Mouse (Mus musculus): ENCODE measurements at regions not wholly inside any gene's neighbourhood (a gene's known extent, or its start where the extent isn't known, plus 50 kb on each side); places are given as distances from the start of the nearest gene placed in this dataset.

- Histone ChIP-seq H3K4me2 (replicated peaks) (no peak overlapping the region), H3K27ac (no peak overlapping the region), H3K36me3 (no peaks in the 10 kb centered on the region), H3K4me1 (no peaks in the 10 kb centered on the region), H3K4me3 (no peak overlapping the region), H3K9me3 (replicated peaks) (no peaks in the 10 kb centered on the region), H3K27me3 (no peaks in the 10 kb centered on the region), H3K9ac (no peak overlapping the region)
- ATAC-seq (ENCODE audit: low FRiP score), result no peak
- 90% methylated on average over 5 of the region's 5 CpGs for WGBS
Observed at GRCm38 (mm10) chr6:147356570-147356969, 92.6 kb upstream of the Pthlh start.

GRCm38 (mm10) chr6:147349566-147350237 is 85.7 kb upstream of the Pthlh start:
- Histone ChIP-seq H3K4me2 (replicated peaks) (no peak overlapping the region), H3K27me3 (no peaks in the 10 kb centered on the region), H3K4me3 (no peak overlapping the region), H3K9me3 (replicated peaks) (no peaks in the 10 kb centered on the region), H3K4me1 (no peaks in the 10 kb centered on the region), H3K27ac (no peak overlapping the region), H3K36me3 (no peaks in the 10 kb centered on the region), H3K9ac (no peak overlapping the region)
- 79% methylated on average over 4 of the region's 4 CpGs for WGBS
- ATAC-seq (ENCODE audit: low FRiP score), result no peak

GRCm38 (mm10) chr6:147348621-147349020 is 84.6 kb upstream of the Pthlh start:
- no peak for ATAC-seq (ENCODE audit: low FRiP score)
- H3K36me3 ChIP-seq, result no peaks in the 10 kb centered on the region
- whole genome bisulfite sequencing, result 71% methylated on average over 3 of the region's 3 CpGs
- no peaks in the 10 kb centered on the region for H3K4me1 ChIP-seq
- no peaks in the 10 kb centered on the region for H3K9me3 ChIP-seq (replicated peaks)
- no peak overlapping the region for H3K27ac ChIP-seq
- H3K4me3 ChIP-seq, result no peak overlapping the region
- no peaks in the 10 kb centered on the region for H3K27me3 ChIP-seq
- H3K4me2 ChIP-seq (replicated peaks), result no peak overlapping the region
- no peak overlapping the region for H3K9ac ChIP-seq

GRCm38 (mm10) chr6:147341042-147341441 is 77.1 kb upstream of the Pthlh start:
- no peak overlapping the region for H3K4me2 ChIP-seq (replicated peaks)
- H3K27me3 ChIP-seq, result no peaks in the 10 kb centered on the region
- H3K27ac ChIP-seq, result no peak overlapping the region
- no peak overlapping the region for H3K9ac ChIP-seq
- H3K4me1 ChIP-seq, result no peaks in the 10 kb centered on the region
- no peak for ATAC-seq (ENCODE audit: low FRiP score)
- H3K4me3 ChIP-seq, result no peak overlapping the region
- WGBS, result 72% methylated on average over 1 of the region's 1 CpGs
- no peaks in the 10 kb centered on the region for H3K9me3 ChIP-seq (replicated peaks)
- no peaks in the 10 kb centered on the region for H3K36me3 ChIP-seq

GRCm38 (mm10) chr6:147332976-147333375 is 69.0 kb upstream of the Pthlh start:
- Histone ChIP-seq H3K27me3 (no peaks in the 10 kb centered on the region), H3K9ac (no peak overlapping the region), H3K4me2 (replicated peaks) (no peak overlapping the region), H3K27ac (no peak overlapping the region), H3K4me3 (no peak overlapping the region), H3K9me3 (replicated peaks) (no peaks in the 10 kb centered on the region), H3K4me1 (no peaks in the 10 kb centered on the region), H3K36me3 (no peaks in the 10 kb centered on the region)
- WGBS, result 89% methylated on average over 7 of the region's 7 CpGs
- no peak for ATAC-seq (ENCODE audit: low FRiP score)

- Histone ChIP-seq H3K4me2 (replicated peaks) (no peak overlapping the region), H3K27me3 (no peaks in the 10 kb centered on the region), H3K27ac (no peak overlapping the region), H3K4me1 (no peaks in the 10 kb centered on the region), H3K9me3 (replicated peaks) (no peaks in the 10 kb centered on the region), H3K36me3 (no peaks in the 10 kb centered on the region), H3K9ac (no peak overlapping the region), H3K4me3 (no peak overlapping the region)
- ATAC-seq (ENCODE audit: low FRiP score), result no peak
- 91% methylated on average over 5 of the region's 5 CpGs for WGBS
Observed at GRCm38 (mm10) chr6:147329201-147329600, 65.2 kb upstream of the Pthlh start.

- H3K4me3 ChIP-seq, result no peak overlapping the region
- H3K27me3 ChIP-seq, result no peaks in the 10 kb centered on the region
- no peak overlapping the region for H3K9ac ChIP-seq
- no peaks in the 10 kb centered on the region for H3K4me1 ChIP-seq
- H3K27ac ChIP-seq, result no peak overlapping the region
- no peak overlapping the region for H3K4me2 ChIP-seq (replicated peaks)
- H3K9me3 ChIP-seq (replicated peaks), result no peaks in the 10 kb centered on the region
- 83% methylated on average over 2 of the region's 2 CpGs for WGBS
- H3K36me3 ChIP-seq, result no peaks in the 10 kb centered on the region
- ATAC-seq (ENCODE audit: low FRiP score), result no peak
Observed at GRCm38 (mm10) chr6:147324336-147324735, 60.4 kb upstream of the Pthlh start.

- H3K9ac ChIP-seq, result no peak overlapping the region
- H3K27ac ChIP-seq, result no peak overlapping the region
- H3K4me1 ChIP-seq, result peaks cover 5% of the 10 kb centered on the region; the same call in 1 of the 2 replicates
- WGBS, result 82% methylated on average over 2 of the region's 2 CpGs
- ATAC-seq (ENCODE audit: low FRiP score), result no peak
- no peak overlapping the region for H3K4me3 ChIP-seq
- no peaks in the 10 kb centered on the region for H3K36me3 ChIP-seq
- no peaks in the 10 kb centered on the region for H3K27me3 ChIP-seq
- H3K4me2 ChIP-seq (replicated peaks), result no peak overlapping the region
- no peaks in the 10 kb centered on the region for H3K9me3 ChIP-seq (replicated peaks)
Observed at GRCm38 (mm10) chr6:147318106-147318505, 54.1 kb upstream of the Pthlh start.

GRCm38 (mm10) chr6:147316702-147317468 is 52.9 kb upstream of the Pthlh start:
- H3K4me2 ChIP-seq (replicated peaks), result no peak overlapping the region
- H3K36me3 ChIP-seq, result no peaks in the 10 kb centered on the region
- 78% methylated on average over 11 of the region's 11 CpGs for WGBS
- no peak overlapping the region for H3K9ac ChIP-seq
- no peak overlapping the region for H3K4me3 ChIP-seq
- H3K27me3 ChIP-seq, result no peaks in the 10 kb centered on the region
- ATAC-seq (ENCODE audit: low FRiP score), result no peak
- H3K9me3 ChIP-seq (replicated peaks), result no peaks in the 10 kb centered on the region
- no peak overlapping the region for H3K27ac ChIP-seq
- H3K4me1 ChIP-seq, result peaks cover 5% of the 10 kb centered on the region; the same call in 1 of the 2 replicates

- Histone ChIP-seq H3K9ac (no peak overlapping the region), H3K27me3 (no peaks in the 10 kb centered on the region), H3K4me1 (peaks cover 5% of the 10 kb centered on the region; the same call in 1 of the 2 replicates), H3K4me3 (no peak overlapping the region), H3K27ac (no peak overlapping the region), H3K36me3 (no peaks in the 10 kb centered on the region), H3K9me3 (replicated peaks) (no peaks in the 10 kb centered on the region), H3K4me2 (replicated peaks) (no peak overlapping the region)
- ATAC-seq (ENCODE audit: low FRiP score), result no peak
- WGBS, result 68% methylated on average over 3 of the region's 3 CpGs
Observed at GRCm38 (mm10) chr6:147316140-147316539, 52.2 kb upstream of the Pthlh start.

GRCm38 (mm10) chr6:147315207-147315606 is 51.2 kb upstream of the Pthlh start:
- no peak overlapping the region for H3K4me2 ChIP-seq (replicated peaks)
- no peaks in the 10 kb centered on the region for H3K36me3 ChIP-seq
- H3K4me3 ChIP-seq, result no peak overlapping the region
- no peak for ATAC-seq (ENCODE audit: low FRiP score)
- no peak overlapping the region for H3K9ac ChIP-seq
- no peak overlapping the region for H3K27ac ChIP-seq
- no peaks in the 10 kb centered on the region for H3K27me3 ChIP-seq
- 90% methylated on average over 5 of the region's 5 CpGs for WGBS
- no peaks in the 10 kb centered on the region for H3K9me3 ChIP-seq (replicated peaks)
- peaks cover 5% of the 10 kb centered on the region; the same call in 1 of the 2 replicates for H3K4me1 ChIP-seq
